Mouse (Mus musculus) CD4-positive, CD25-positive, alpha-beta regulatory T cell, adult 4 months (primary cell): Measurements from ENCODE around the gene Aif1l. TPM values are rescaled to one million over a fixed set of nuclear protein-coding genes. Genes with fewer than 3 reads are reported as not detected.

Source experiments
- ATAC-seq: one replicate; pipeline ENCODE4 v1.8.0; 2017
- polyA plus RNA-seq, 2 experiments: library from polyadenylated mRNA; unstranded; fragments of 100-300 nt; shearing (Covaris generic); gene quantifications; one replicate each; pipeline ENCODE4 v1.2.1; 2017

Gene Aif1l
- polyA plus RNA-seq, 2 experiments from 2014 or later: 0.56 TPM; not detected in 1

DNA sequence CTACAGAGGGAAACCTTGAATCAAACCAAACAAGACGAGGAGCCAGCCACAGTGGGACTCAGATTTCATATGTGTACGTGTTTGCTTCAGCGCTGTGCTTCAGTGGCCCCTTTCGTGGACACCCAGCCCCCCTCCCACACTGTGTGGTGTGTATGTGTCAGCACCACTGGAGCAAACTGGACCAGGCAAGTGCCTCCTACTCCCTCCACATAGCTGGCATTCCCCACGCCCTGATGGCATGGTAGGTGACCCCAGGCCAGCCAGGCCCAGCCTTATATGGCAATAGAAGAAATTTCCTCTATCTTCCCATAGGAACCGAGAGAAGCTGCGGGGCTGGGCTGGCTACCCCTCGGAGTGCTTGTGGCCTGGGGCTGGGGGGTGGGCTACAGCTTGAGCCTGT, 3.7 kb downstream of the Aif1l start:
- no peak for ATAC-seq

DNA sequence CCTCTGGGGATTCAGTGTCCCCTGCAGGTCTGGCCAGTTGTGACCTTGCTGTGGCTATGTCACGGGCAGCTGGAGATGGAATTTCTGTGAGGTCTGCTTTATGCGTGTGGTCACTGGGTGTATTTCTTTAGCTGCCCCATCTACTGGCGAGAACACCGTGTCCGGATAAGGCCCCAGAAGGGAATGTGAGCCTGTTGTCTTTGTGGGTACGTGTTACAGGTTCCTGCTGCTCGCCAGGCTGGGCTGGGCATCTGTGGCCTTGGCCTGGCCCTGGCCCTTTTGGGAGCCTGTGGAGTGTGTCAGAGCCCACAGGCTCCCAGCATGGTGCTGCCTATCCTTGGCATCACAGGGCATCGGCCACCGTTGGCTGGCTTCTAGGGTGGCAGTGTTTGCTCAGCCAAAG, 4.8 kb downstream of the Aif1l start:
- ATAC-seq: no peak

DNA sequence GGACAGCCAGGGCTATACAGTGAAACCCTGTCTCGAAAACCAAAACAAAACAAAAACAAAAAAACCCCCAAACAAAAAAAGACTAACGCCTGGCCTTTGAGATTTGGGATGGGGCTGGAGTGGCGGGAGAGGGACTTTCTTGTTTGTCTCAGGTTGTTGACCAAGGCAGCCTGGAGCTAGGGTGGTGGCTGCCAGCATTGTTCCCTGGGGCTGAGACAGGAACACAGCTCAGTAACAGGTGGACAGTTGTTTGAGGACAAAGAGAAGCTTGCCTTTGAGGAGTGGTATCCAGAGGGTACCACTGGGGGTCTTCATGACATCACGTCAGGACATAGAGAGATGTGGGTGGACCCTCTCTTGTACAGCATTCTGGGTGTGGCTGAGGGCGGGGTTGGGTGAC, 5.7 kb downstream of the Aif1l start:
- ATAC-seq: no peak

DNA sequence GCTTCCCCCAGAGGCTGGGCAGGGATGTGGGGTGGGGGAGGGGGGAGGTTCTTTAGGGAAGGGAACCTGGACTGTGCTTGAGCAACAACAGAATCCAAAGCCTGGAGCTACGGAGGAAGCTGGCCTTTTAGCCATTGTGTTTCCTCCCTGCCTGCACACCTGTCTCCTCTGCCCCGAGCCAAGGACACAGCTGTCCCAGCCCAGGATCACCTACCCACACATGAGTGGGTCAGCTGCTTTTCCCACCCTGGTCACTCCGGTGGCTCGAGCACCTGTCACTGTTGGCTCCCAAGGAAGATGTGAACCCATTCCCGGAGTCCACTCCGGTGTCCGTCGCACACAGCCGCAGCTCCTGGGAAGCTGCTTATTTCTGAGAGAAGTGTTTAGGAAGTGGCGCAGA, 7.3 kb downstream of the Aif1l start:
- ATAC-seq: no peak

DNA sequence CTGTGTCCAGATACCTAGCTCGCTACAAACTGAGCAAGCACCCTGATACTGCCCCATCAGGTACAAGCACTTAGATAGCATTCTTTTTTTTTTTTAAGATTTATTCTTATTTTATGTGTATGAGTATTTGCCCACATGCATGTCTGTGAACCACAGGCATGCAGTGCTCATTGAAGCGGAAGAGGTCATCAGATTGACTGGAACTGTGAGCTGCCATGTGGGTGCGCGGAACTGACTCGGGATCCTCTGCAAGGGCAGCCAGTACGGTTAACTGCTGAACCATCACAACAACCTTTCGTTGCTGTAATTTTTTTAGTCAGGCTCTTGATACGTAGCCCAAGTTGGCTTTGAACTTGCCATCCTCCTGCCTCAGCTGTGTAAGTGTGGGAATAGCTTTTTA, 11.0 kb downstream of the Aif1l start:
- ATAC-seq: no peak

DNA sequence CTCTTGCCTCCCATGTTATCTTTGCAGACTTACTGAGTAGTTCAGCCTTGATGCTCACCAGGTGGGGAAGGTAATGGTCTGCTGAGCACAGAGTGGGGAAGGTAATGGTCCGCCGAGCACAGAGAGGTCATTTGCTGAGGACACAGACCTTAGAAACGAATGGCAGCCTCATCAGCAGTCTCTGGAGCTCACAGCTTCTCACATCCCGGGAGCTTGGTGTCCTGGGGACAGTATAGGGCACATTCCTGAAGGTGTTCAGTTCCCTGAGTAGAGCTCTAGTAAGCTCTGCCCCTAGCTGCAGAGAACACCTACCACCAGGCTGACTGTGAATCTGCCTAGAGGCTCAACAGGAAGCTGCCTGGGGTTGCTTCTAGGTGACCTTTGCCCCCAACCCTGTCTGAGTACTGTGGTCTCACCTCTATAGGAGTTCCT, 11.9 kb downstream of the Aif1l start:
- ATAC-seq: no peak

DNA sequence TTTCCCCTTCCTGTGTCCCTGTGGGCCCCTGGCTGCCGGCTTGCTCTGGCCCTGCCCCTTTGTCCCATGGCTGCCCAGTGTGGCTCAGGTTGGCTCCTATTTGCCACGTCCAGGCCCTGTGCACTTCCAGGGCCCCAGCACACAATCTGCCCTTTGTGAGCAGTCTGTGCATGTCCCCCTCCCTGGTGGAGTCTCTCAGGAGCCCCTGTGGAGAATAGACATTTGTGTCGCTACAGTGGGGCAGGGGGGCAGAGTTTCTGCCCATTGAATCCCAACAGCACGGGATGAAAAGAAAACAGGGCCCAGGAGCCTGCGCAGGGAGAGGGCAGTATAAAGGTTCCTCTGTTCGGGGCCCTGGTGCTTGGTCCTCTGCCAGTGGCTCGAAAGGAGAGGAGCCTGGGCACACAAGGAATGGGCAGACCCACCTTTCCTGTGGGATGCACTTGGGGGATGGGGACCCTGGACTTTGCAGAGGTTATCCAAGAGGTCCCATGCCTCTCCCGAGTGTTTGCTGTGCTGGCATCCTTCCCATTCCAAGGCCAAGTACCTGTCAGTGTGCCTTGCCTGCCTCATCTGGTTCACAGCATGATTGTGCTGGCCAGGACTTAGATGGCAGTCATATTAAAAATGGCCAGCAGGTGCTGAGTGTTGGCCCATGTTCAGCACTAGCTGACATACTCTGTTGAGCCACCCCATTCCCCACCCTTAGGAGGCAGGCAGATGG, 12.7 kb downstream of the Aif1l start:
- ATAC-seq: no peak

DNA sequence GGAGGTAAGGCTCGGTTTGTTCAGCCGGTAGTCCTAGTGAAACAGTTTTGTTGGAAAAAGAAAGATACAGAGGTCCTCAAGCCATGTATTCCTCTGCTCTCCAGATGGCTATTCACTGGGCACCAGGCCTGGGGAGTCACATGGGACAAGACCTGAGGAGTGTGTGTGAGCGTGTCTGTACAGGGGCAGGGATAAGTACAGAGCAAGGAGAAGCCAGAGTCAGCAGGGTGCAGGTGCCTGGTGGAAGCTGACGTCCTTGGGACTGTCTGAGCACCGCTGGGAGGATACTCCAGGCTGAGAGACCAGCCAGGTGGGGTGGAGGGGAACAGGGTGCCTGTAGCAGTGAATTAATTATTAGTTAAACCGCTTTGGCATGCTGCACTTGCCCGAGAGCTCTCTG, 13.6 kb downstream of the Aif1l start:
- no peak for ATAC-seq

DNA sequence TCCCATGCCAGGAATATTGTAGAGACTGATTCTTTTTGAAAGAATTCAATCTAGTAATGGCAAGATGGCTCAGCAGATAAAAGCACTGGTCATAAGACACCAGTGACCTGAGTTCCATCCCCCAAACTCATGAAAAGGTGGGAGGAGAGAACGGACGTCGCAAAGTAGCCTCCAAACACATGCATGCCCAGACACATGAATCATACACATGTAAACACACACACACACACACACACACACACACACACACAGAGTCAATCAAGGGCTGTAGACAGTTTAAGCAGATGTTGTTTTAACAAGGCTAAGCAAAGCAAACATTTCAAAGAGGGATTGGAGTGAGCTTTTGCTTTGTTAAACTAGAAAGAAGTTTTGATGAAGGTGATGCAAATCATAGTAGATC, 14.3 kb downstream of the Aif1l start:
- ATAC-seq: no peak

DNA sequence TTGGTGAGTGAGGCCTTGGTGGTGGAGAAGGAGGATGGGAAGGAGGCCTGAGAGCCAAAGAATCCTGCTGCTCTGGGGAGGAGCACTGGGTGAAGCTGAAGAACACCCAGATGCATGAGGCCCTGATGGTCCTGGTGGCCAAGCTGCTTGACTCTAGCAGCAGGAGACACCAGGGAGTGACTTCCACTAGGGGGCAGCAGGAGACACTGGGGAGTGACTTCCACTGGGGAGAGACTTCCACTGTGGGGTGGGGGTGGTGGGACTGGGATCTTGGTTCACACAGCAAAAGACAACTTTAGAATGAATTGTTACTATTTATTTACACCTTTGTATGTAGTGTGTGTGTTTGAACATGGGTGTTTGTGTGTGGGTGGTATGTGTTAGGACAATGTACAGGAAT, 15.2 kb downstream of the Aif1l start:
- no peak for ATAC-seq

DNA sequence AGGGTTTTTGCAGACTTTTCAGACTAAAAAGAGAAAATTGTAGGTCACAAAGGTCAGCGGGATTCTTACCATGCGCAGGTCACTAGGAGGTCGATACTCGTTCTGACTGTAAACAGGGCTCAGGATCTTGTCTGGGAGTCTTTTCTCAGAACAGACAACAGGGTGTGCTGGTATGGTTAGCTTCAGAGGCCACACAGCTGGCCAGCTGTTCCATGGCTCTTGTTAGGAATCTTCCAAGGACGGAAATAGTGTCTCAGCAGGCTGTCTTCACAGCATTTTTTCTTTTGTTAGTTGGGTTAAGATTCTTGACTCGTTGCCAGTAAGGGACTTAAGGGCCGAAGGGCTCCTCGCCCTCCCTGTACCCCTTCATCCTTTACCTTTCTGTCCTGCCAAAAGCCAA, 16.9 kb downstream of the Aif1l start:
- no peak for ATAC-seq

DNA sequence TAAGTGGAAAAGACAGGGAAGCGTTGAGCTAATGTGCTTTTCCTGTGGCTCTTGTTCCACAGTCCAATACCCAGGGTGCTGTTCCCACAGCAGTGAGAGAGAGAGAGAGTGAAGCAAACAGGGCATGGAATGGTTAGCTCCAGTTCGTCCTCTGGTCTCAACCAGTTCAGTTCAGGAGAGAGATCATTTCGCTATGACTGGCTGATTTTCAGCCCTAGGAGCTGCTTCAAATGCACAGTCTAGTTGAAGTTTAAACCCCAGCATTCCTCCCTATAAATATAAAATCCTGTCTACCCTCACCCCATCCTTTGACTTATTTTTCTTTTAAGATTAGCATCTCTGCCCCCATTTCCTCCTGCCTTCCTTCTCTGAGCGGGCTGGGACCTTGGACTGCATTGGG, 22.6 kb downstream of the Aif1l start:
- no peak for ATAC-seq

DNA sequence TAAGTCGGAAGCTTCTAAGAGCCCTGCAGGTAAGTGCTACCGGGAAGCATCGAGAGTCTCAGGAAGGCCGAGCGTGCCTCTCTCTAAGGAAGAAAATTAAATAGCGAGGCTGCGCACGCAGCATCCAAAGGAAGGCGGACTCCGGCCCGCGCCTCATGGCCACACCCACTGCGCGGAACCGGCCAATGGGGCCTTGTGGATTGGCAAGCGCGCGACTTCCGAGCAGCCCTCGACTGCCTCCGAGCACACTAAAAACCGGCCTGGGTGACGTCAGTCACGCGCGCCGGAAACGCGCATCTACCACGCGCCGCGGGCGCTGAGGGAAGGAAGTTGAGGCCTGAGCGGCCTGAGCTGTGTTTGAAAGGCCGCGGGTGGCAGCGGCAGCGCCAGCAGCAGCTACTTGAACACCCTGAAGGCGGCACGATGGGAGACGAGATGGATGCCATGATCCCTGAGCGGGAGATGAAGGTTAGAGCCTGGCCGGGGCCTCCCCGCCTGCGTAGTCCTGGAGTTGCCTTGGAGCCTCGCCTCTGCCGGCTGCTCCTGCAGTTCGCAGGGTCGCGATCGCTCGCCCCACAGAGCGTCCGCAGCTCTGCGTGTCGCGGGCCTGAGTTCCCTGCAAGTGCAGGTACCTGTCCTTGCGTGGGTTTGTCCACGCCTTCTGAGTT, 24.3 kb downstream of the Aif1l start, which contains the start of gene Nup214:
Nup214 (plus strand) TSS at position 296 of the 668 bp plus-strand sequence.
- peak; percentile 100 for ATAC-seq

DNA sequence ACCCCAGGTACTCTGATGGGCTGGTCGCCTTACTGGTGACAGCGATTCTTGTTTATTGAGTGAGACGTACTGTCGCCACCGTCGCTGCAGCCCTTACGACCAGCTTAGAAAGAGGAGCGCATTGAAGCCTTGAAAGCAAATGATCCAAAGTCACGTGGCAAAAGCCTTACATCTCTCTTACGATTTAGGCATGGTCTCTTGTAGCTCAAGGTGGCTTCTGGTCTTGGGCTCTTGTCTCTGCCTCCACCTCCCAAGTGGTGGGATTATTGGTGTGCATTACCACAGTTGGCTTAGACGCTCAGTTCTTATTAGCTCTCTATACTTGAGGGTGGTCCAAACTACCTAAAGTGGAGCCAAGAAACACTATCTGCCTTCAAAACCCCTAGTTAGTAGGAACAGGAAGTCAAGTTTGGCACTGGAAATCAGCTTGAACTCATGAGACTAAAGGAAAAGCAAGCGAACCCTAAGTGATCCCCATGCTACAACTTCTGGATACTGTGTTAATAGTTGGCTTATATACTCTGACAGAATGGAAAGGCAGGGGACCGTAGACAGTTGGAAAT, 25.0 kb downstream of the Aif1l start:
- ATAC-seq: no peak

DNA sequence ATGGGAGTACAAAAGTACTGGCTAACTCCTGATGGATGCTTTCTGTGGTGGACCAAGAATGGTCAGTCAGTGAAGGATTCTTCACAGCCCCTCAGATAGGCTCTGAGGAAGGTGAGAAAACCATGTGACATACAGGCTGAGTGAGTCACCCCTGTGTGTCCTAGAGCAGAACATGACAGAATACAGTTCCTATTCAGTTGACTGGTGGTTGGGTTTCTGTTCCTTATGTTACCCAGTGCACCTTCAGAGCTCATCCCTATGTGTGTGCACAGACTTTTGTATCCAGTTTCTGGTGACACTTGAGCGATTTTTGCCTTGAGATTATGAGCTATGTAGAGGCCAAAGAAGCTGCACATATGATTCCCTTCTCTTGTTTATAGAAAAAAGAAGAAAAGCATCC, 37.8 kb downstream of the Aif1l start:
- ATAC-seq: no peak

DNA sequence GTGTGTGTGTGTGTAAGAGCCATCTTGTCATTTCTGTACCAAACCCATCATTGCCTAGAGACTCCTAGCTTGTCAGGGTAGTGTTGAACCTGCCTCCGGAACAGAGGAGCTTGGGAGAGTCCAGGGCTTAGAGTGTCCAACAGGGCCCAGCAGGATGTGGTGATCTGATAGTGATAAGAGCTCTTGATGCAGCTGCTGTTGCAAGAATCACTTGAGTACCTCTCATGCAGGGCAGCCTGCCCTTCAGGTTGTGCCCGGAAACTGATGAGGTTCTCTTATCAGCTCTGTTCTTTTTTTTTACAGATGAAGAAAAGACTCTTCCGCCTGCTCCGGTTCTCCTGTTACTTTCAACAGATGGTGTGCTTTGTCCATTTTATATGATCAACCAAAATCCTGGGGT, 41.0 kb downstream of the Aif1l start:
- ATAC-seq: no peak

DNA sequence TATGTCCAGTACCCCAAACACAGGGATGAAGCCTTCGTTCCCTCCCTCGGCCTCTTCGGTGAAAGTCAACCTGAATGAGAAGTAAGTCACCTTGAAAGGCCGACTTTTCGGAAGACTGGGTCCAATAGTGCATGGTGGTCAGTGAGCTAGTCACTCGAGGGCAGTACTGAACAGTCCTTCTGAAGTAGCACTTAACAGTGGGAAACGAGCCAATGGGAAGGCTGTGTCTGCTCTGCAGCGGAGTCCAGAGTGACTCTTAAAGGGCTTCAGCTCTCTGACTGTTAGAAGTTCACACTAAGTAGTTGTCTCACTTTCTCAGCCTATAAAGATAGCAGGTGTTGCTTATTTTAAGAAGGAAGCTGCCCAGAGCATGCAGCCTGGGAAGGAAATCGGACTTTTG, 45.0 kb downstream of the Aif1l start:
- ATAC-seq: no peak

DNA sequence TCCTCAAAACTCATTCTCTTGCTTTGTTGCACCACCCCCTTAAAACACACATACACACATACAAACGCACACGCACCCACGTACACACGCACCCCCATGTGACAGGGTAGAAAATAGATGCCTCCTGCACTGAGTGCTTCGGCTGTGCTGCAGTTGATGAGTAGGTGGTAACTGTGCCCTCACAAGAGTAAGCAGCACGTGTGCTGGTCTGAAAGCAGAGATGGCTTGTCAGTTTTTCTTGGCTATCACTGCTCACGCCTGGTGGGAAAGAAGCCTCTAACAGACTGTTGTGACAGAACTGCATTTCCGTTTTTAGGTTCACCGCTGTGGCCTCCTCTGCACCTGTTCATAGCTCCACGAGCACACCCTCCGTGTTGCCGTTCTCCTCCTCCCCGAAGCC, 46.1 kb downstream of the Aif1l start:
- no peak for ATAC-seq

DNA sequence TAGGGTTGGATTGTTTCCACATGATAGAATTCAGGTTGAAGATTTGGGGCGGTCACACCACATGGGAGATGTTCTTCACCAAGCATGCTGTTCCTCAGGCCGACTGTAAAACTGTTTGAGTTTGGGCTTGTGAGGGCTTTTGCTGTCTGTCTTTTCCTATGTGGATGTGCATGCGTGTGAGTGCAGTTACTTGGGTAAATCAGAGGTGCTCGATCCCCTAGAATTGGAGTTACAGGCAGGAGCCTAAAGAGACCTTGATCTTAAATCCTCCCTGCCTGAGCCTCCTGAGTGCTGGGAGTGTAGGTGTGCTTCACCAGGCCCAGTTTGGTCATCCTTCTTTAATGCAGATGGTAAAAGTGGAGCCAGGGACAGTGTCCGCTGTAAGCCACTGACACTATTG, 47.6 kb downstream of the Aif1l start:
- ATAC-seq: no peak

DNA sequence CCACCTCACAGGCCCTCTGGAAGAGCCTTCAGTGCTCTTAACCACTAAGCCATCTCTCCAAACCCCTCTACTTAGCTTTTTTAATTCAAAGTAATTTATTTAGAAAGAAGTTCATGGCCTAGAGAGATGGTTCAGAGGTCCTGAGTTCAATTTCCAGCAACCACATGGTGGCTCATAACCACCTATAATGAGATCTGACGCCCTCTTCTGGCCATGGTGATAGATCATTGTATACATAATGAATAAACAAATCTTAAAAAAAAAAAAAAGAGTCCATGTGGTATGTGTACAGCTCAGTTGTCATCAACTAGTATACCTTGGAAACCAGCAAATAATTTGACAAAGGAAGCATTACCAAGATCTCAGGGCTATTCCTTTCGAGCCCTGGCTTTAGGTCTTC, 48.5 kb downstream of the Aif1l start:
- ATAC-seq: no peak

DNA sequence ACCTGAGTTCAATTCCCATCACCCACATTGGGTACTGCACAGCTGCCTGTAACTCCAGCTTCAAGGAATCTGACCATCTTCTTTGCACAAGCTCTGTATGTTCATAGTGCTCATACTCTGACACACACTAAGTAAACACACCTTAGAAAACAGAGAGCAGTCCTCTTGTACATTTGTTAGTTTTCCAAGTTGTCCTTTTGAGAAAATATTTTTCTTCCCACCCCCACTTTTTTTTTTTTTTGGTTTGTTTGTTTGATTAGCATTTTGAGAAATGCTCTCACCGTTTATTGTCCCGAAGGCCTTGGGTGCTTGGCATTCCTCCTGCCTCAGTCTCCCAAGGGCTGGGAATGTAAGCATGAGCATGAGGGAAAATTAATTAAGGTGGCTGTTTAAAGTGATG, 58.4 kb downstream of the Aif1l start:
- no peak for ATAC-seq

DNA sequence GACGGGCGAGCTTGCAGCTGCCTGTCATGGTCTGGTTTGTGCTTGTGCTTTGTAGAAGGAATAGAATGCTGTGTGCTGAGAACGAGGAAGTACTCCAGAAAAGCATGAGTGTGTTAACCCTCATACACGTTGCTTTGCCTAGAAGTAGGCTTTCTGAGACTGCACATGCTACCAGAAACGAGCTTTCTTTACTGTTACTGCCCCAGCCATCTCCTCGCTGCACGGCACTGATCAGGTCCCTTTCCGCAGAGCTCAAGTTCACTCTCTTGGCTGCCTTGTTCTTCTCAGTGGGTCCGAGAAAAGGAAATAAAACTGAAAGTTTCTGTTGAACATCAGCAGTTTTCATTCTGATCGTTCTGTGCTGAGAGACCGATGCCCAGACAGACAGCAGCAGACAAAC, 58.8 kb downstream of the Aif1l start:
- no peak for ATAC-seq

DNA sequence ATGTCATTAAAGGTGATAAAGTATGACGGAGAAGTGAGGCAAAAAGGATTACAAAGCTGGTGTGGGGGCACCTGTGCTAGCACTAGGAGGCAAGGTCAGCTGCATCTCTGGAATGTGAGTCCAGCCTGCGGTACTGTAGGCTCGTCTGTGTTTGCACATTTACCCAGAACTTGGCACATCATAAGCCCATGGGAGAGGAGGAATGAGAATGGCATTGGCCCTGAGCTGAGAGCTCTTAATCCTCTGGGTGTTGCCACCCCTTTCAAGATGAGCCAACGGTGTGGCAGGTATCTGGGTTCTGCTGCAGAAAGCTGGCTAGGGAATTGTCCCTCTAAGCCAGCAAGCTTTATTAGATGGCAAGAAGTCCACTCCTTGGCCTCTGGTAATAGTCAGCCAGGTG, 69.8 kb downstream of the Aif1l start:
- no peak for ATAC-seq

DNA sequence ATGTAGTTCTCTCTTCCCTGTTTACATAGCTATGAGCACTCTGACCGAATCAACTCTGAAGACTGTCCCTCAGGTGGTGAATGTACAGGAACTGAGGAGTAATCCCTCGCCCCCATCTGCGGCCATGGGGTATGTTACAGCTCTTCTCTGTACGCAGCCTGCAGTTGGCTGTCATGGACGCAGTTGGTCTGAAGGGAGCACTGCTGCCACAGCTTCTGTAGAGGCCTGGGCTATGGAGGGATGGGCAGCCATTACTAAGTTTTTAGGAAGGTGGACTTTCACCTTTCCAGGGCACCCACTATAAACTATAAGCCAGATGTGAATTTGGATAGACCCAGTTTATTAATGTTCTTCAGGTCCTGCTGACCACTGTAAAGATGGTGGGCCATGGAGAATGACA, 70.3 kb downstream of the Aif1l start:
- no peak for ATAC-seq
